Mouse (Mus musculus) thymus, postnatal 0 days (tissue): Measurements from ENCODE around the gene Anapc15. TPM values are rescaled to one million over a fixed set of nuclear protein-coding genes. Genes with fewer than 3 reads are reported as not detected.

Experiments used
- DNase-seq: peaks from one replicate; pipeline ENCODE4 v3.0.0-alpha.2; 2015; ENCODE audit warnings: low spot score
- polyA plus RNA-seq: library from polyadenylated mRNA; unstranded; fragments of >200 nt; fragmentation: Nextera tagmentation; extraction: Ambion mirVana; gene quantifications from 2 replicates; pipeline ENCODE4 v1.2.1, GENCODE M21; 2015

The Anapc15 gene
- polyA plus RNA-seq = 100 and 102 TPM in 2 replicates

GRCm38 (mm10) chr7:101863415-101863814, at the start of gene Anapc15:
Gene Anapc15, plus strand, starts transcription at chr7:101863715.
- no peak for DNase-seq

GRCm38 (mm10) chr7:101817861-101818401, 45.6 kb upstream of the Anapc15 start, which contains the start of gene Phox2a:
Gene Phox2a, plus strand, starts transcription at chr7:101818313.
- DNase-seq = no peak

GRCm38 (mm10) chr7:101820295-101821030, 43.1 kb upstream of the Anapc15 start:
- no peak for DNase-seq

GRCm38 (mm10) chr7:101821571-101822501, 41.7 kb upstream of the Anapc15 start:
- peak; percentile 27 for DNase-seq

GRCm38 (mm10) chr7:101822836-101823757, 40.4 kb upstream of the Anapc15 start:
- no peak for DNase-seq

GRCm38 (mm10) chr7:101823758-101824630, 39.5 kb upstream of the Anapc15 start:
- no peak for DNase-seq

GRCm38 (mm10) chr7:101830373-101830772, 33.1 kb upstream of the Anapc15 start:
- DNase-seq = no peak

GRCm38 (mm10) chr7:101831437-101831836, 32.1 kb upstream of the Anapc15 start:
- DNase-seq = no peak

- DNase-seq = no peak
These were observed 31.1 kb upstream of the Anapc15 start for GRCm38 (mm10) chr7:101832372-101832771.

GRCm38 (mm10) chr7:101833352-101833751, 30.2 kb upstream of the Anapc15 start:
- DNase-seq = no peak

- no peak for DNase-seq
These were observed 29.5 kb upstream of the Anapc15 start for GRCm38 (mm10) chr7:101833916-101834584.

- DNase-seq = no peak
These were observed 28.6 kb upstream of the Anapc15 start for GRCm38 (mm10) chr7:101834903-101835302.

- DNase-seq = no peak
These were observed 27.9 kb upstream of the Anapc15 start for GRCm38 (mm10) chr7:101835457-101836109.

GRCm38 (mm10) chr7:101836271-101837153, 27.0 kb upstream of the Anapc15 start:
- peak; percentile 60 for DNase-seq

GRCm38 (mm10) chr7:101837154-101837605, 26.3 kb upstream of the Anapc15 start:
- no peak for DNase-seq

GRCm38 (mm10) chr7:101837606-101838471, 25.7 kb upstream of the Anapc15 start, which contains the start of gene Inppl1:
Gene Inppl1, minus strand, starts transcription at chr7:101838229.
- peak; percentile 35 for DNase-seq
